Mouse (Mus musculus): ENCODE results near the gene A930004D18Rik. TPM values are rescaled to one million over a fixed set of nuclear protein-coding genes. Genes with fewer than 3 reads are reported as not detected.

The A930004D18Rik gene
- polyA plus RNA-seq, 1 experiment from 2014 or later = 7.6 TPM

DNA sequence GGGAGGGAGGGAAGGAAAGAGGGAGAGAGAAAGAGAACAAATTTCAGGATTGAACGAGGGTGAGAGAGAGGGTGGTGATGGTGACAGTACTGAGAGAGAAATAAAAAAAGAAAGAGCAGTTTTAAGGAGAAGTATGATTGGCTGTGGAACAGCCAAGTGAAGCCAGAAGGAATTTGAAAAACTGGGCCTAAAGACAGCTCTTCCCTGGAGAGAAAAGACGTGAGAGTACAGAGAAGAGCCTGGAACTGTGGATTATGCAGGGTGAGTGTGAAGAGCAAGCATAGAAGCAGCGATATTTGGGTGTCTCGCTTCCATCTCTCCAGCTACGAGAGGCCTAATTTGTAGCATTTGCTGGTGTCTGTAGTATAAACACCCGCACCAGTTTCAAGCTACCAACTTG lies 26.3 kb downstream of the A930004D18Rik start:
- Histone ChIP-seq H3K4me3 (ENCODE audit: low read depth, low read length) (no peak overlapping the region), H3K27ac (ENCODE audit: low read depth, low read length) (no peak overlapping the region), H3K36me3 (ENCODE audit: control insufficient read depth, insufficient read depth, low read length) (no peaks in the 10 kb centered on the region), H3K27me3 (ENCODE audit: control insufficient read depth, insufficient read depth, low read length) (no peaks in the 10 kb centered on the region), H3K4me1 (ENCODE audit: control insufficient read depth, insufficient read depth, low read length) (no peaks in the 10 kb centered on the region), H3K4me2 (ENCODE audit: low read depth) (no peak overlapping the region), H3K9me3 (ENCODE audit: control insufficient read depth, low read length) (no peaks in the 10 kb centered on the region), H3K9ac (ENCODE audit: low read length) (no peak overlapping the region)
- WGBS = 83% methylated on average over 6 of the region's 6 CpGs
- DNase-seq (ENCODE audit: low spot score) = no peak
- ATAC-seq (ENCODE audit: insufficient read depth, low FRiP score, low TSS enrichment) = no peak

DNA sequence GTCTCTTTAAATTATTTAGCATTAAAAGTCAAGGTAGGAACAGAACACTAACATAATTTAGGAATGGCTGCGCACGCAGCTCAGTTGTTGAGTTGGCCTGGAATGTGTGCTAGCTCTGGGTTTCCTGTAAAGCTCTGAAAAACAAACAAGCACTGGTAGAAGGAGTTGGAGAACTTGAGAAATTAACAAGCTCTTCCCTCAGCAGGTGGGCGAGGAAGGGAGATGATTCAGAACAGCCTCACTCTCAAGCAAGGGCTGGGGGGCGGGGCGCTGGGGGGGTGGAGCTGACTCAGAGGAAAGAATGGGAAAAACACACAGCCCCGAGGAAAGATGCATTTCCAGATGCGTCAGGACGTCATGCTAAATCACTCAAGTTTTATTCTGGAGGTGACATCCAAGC lies 32.4 kb downstream of the A930004D18Rik start:
- Histone ChIP-seq H3K4me2 (ENCODE audit: low read depth) (no peak overlapping the region), H3K4me1 (ENCODE audit: control insufficient read depth, insufficient read depth, low read length) (no peaks in the 10 kb centered on the region), H3K9ac (ENCODE audit: low read length) (no peak overlapping the region), H3K4me3 (ENCODE audit: low read depth, low read length) (no peak overlapping the region), H3K27ac (ENCODE audit: low read depth, low read length) (no peak overlapping the region), H3K9me3 (ENCODE audit: control insufficient read depth, low read length) (no peaks in the 10 kb centered on the region), H3K36me3 (ENCODE audit: control insufficient read depth, insufficient read depth, low read length) (no peaks in the 10 kb centered on the region), H3K27me3 (ENCODE audit: control insufficient read depth, insufficient read depth, low read length) (no peaks in the 10 kb centered on the region)
- DNase-seq (ENCODE audit: low spot score) (peak; percentile 17), ATAC-seq (ENCODE audit: insufficient read depth, low FRiP score, low TSS enrichment) (no peak)
- 28% methylated on average over 8 of the region's 8 CpGs for WGBS

DNA sequence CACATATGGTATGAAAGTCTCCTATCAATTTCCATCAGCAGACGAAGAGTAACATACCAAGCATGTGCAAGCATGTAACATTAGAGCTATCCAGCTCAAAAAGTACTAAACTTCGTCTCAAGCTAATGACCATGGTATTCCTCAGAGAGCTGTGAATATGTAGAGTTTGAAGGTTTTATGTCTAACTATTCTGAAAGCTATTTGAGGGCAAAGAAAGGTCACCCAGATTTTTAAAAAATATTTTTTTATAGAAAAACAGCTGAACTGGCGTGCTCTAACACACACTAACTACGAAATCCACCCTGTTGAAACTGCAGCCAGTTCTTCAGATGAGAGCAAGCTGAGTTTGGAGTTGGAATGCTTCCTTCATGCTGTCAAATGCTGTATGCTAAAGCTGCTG lies 33.3 kb downstream of the A930004D18Rik start:
- Histone ChIP-seq H3K4me3 (ENCODE audit: low read depth, low read length) (no peak overlapping the region), H3K27me3 (ENCODE audit: control insufficient read depth, insufficient read depth, low read length) (no peaks in the 10 kb centered on the region), H3K36me3 (ENCODE audit: control insufficient read depth, insufficient read depth, low read length) (no peaks in the 10 kb centered on the region), H3K4me1 (ENCODE audit: control insufficient read depth, insufficient read depth, low read length) (no peaks in the 10 kb centered on the region), H3K27ac (ENCODE audit: low read depth, low read length) (no peak overlapping the region), H3K9me3 (ENCODE audit: control insufficient read depth, low read length) (no peaks in the 10 kb centered on the region), H3K4me2 (ENCODE audit: low read depth) (no peak overlapping the region), H3K9ac (ENCODE audit: low read length) (no peak overlapping the region)
- no peak for DNase-seq (ENCODE audit: low spot score)
- no peak for ATAC-seq (ENCODE audit: insufficient read depth, low FRiP score, low TSS enrichment)
- 71% methylated on average over 4 of the region's 4 CpGs for WGBS

DNA sequence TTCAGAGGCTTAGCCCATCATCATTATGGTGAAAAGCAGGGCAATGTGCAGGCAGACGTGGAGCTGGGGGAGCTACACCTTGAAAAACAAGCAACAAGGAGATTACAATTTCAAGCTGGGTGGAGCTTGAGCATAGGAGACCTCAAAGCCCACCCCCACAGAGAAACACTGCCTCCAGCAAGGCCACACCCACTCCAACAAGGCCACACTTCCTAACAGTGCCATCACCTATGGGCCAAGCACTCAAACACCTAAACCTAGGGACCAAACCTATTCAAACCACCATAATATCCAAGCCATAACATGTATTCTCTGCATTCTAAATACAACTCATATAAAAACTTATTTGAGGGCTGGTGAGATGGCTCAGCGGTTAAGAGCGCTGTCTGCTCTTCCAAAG lies 35.2 kb downstream of the A930004D18Rik start:
- no peak for DNase-seq (ENCODE audit: low spot score)
- H3K4me3 ChIP-seq (ENCODE audit: low read depth, low read length) = no peak overlapping the region
- ATAC-seq (ENCODE audit: insufficient read depth, low FRiP score, low TSS enrichment) = no peak
- H3K36me3 ChIP-seq (ENCODE audit: control insufficient read depth, insufficient read depth, low read length) = no peaks in the 10 kb centered on the region
- no peaks in the 10 kb centered on the region for H3K9me3 ChIP-seq (ENCODE audit: control insufficient read depth, low read length)
- no peak overlapping the region for H3K9ac ChIP-seq (ENCODE audit: low read length)
- H3K27ac ChIP-seq (ENCODE audit: low read depth, low read length) = no peak overlapping the region
- no peaks in the 10 kb centered on the region for H3K4me1 ChIP-seq (ENCODE audit: control insufficient read depth, insufficient read depth, low read length)
- H3K4me2 ChIP-seq (ENCODE audit: low read depth) = no peak overlapping the region
- H3K27me3 ChIP-seq (ENCODE audit: control insufficient read depth, insufficient read depth, low read length) = no peaks in the 10 kb centered on the region
- WGBS = 96% methylated on average over 3 of the region's 3 CpGs

DNA sequence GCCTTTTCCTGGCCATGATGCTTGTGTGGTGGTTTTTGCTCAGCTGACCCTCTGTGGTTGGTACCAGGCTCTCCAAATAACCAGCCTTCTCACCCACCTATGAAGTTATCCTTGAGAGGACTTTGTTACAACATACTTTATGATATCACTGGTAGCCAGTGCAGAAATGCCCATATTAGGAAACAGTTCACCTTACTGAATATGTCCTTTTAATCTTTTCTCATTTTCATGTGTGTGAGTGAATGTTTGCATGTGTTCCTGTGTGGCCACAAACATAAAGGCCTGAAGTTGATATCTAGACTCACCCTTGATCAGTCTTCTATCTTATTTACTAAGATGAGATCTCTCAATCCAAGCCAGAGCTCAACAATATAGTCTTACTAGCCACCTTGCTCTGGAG lies 40.7 kb downstream of the A930004D18Rik start, which contains the start of gene H2al2a:
TSS of gene H2al2a (minus strand) at position 101 of the 400 bp plus-strand sequence.
- no peak for ATAC-seq (ENCODE audit: insufficient read depth, low FRiP score, low TSS enrichment)

DNA sequence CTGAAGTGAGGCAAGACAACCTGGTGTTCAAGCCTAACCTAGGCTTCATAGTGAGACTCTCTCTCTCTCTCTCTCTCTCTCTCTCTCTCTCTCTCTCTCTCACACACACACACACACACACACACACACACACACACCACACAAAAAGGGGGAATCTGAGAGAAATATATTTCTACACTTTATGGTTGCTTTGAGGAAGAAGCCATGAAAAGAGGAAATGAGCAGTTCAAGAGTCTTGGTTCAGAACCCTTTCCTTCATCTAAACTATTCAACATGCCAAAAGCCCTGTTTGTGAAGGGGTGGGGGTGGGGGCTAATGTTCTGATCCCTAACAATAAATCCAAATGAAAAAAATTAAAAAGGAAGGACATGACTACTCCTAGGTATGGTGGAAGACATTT lies 48.0 kb downstream of the A930004D18Rik start:
- Histone ChIP-seq H3K36me3 (ENCODE audit: control insufficient read depth, insufficient read depth, low read length) (no peaks in the 10 kb centered on the region), H3K4me1 (ENCODE audit: control insufficient read depth, insufficient read depth, low read length) (no peaks in the 10 kb centered on the region), H3K9me3 (ENCODE audit: control insufficient read depth, low read length) (no peaks in the 10 kb centered on the region), H3K27ac (ENCODE audit: low read depth, low read length) (no peak overlapping the region), H3K27me3 (ENCODE audit: control insufficient read depth, insufficient read depth, low read length) (no peaks in the 10 kb centered on the region), H3K9ac (ENCODE audit: low read length) (no peak overlapping the region), H3K4me2 (ENCODE audit: low read depth) (no peak overlapping the region), H3K4me3 (ENCODE audit: low read depth, low read length) (no peak overlapping the region)
- ATAC-seq (ENCODE audit: insufficient read depth, low FRiP score, low TSS enrichment) (no peak), DNase-seq (ENCODE audit: low spot score) (no peak)

More for the DNA sequence above, 40.7 kb downstream of the A930004D18Rik start, which contains the start of gene H2al2a:
- Histone ChIP-seq H3K4me2 (ENCODE audit: low read depth) (no peak within 1 kb of the TSS), H3K9me3 (ENCODE audit: control insufficient read depth, low read length) (no peaks in the 10 kb centered on the region), H3K36me3 (ENCODE audit: control insufficient read depth, insufficient read depth, low read length) (no peaks in the 10 kb centered on the region), H3K9ac (ENCODE audit: low read length) (no peak within 1 kb of the TSS), H3K4me1 (ENCODE audit: control insufficient read depth, insufficient read depth, low read length) (no peaks in the 10 kb centered on the region), H3K4me3 (ENCODE audit: low read depth, low read length) (no peak within 1 kb of the TSS), H3K27ac (ENCODE audit: low read depth, low read length) (no peak within 1 kb of the TSS), H3K27me3 (ENCODE audit: control insufficient read depth, insufficient read depth, low read length) (no peaks in the 10 kb centered on the region)
- no peak for DNase-seq (ENCODE audit: low spot score)

DNA sequence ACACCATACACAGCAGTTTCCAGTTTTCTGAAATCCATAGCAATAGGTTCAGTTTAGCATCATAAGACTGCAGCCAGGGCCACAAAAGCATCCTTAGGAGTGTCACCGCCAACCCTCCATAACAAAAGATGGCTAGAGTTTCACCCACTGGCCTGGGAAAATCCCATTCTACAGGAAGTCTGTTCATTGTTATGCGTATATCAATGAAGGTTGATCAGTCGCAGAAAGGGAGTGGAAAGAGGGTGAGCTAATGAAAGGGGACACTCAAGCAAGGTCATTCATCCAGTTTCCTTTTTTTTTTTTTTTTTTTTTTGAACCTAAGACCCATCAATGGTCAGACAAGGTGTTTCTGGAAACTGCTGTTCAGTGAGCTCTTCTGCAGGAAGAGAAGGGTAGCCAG lies 48.4 kb downstream of the A930004D18Rik start:
- no peaks in the 10 kb centered on the region for H3K27me3 ChIP-seq (ENCODE audit: control insufficient read depth, insufficient read depth, low read length)
- H3K9me3 ChIP-seq (ENCODE audit: control insufficient read depth, low read length) = no peaks in the 10 kb centered on the region
- H3K4me3 ChIP-seq (ENCODE audit: low read depth, low read length) = no peak overlapping the region
- H3K9ac ChIP-seq (ENCODE audit: low read length) = no peak overlapping the region
- no peak overlapping the region for H3K27ac ChIP-seq (ENCODE audit: low read depth, low read length)
- H3K4me2 ChIP-seq (ENCODE audit: low read depth) = no peak overlapping the region
- H3K36me3 ChIP-seq (ENCODE audit: control insufficient read depth, insufficient read depth, low read length) = no peaks in the 10 kb centered on the region
- ATAC-seq (ENCODE audit: insufficient read depth, low FRiP score, low TSS enrichment) (no peak), DNase-seq (ENCODE audit: low spot score) (no peak)
- 59% methylated on average over 3 of the region's 3 CpGs for WGBS
- no peaks in the 10 kb centered on the region for H3K4me1 ChIP-seq (ENCODE audit: control insufficient read depth, insufficient read depth, low read length)

DNA sequence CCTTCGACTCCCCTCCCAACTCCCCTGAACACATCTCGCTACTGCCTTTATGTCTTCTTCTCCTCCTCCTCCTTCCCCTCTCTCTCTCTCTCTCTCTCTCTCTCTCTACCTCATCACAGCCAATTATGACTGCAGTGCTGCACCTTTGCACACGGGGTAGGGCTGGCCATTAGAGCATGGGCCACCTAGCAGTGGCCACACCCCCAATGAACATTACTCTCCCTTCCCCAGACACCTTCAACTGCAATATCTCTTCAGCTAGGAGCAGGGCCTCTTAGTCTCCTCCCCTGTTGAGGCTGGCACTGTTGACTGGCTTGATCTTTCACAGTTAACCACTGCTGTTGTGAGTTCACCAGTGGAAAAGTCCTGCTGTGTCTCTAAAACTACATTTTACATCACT lies 50.8 kb downstream of the A930004D18Rik start:
- H3K27ac ChIP-seq (ENCODE audit: low read depth, low read length) = no peak overlapping the region
- H3K36me3 ChIP-seq (ENCODE audit: control insufficient read depth, insufficient read depth, low read length) = no peaks in the 10 kb centered on the region
- H3K9ac ChIP-seq (ENCODE audit: low read length) = no peak overlapping the region
- no peak overlapping the region for H3K4me2 ChIP-seq (ENCODE audit: low read depth)
- no peak overlapping the region for H3K4me3 ChIP-seq (ENCODE audit: low read depth, low read length)
- DNase-seq (ENCODE audit: low spot score) = no peak
- 93% methylated on average over 3 of the region's 3 CpGs for WGBS
- no peaks in the 10 kb centered on the region for H3K9me3 ChIP-seq (ENCODE audit: control insufficient read depth, low read length)
- H3K4me1 ChIP-seq (ENCODE audit: control insufficient read depth, insufficient read depth, low read length) = no peaks in the 10 kb centered on the region
- H3K27me3 ChIP-seq (ENCODE audit: control insufficient read depth, insufficient read depth, low read length) = no peaks in the 10 kb centered on the region
- ATAC-seq (ENCODE audit: insufficient read depth, low FRiP score, low TSS enrichment) = no peak

DNA sequence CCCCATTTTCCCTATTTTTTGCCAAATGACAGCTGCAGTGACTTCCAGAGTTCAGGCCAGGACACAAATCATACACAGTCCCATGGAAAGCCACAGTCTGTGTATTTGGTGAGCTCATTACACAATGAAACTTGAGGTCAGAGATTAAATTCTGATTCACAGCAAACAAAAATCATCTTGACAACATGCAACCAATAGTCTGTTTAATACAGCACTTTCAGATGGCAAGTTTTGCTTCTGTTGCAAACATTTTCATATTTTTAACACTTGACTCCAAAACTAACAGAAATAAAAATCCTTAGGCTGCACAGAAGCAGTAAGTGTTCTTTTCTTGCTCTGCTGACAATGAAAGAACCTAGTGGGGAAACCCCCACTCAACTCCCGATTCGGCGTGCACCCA lies 52.8 kb downstream of the A930004D18Rik start:
- H3K36me3 ChIP-seq (ENCODE audit: control insufficient read depth, insufficient read depth, low read length) = no peaks in the 10 kb centered on the region
- no peak overlapping the region for H3K4me3 ChIP-seq (ENCODE audit: low read depth, low read length)
- no peak overlapping the region for H3K27ac ChIP-seq (ENCODE audit: low read depth, low read length)
- H3K4me1 ChIP-seq (ENCODE audit: control insufficient read depth, insufficient read depth, low read length) = no peaks in the 10 kb centered on the region
- no peaks in the 10 kb centered on the region for H3K9me3 ChIP-seq (ENCODE audit: control insufficient read depth, low read length)
- no peak for DNase-seq (ENCODE audit: low spot score)
- H3K9ac ChIP-seq (ENCODE audit: low read length) = no peak overlapping the region
- no peak overlapping the region for H3K4me2 ChIP-seq (ENCODE audit: low read depth)
- ATAC-seq (ENCODE audit: insufficient read depth, low FRiP score, low TSS enrichment) = no peak
- H3K27me3 ChIP-seq (ENCODE audit: control insufficient read depth, insufficient read depth, low read length) = no peaks in the 10 kb centered on the region
- 100% methylated on average over 3 of the region's 3 CpGs for WGBS
